Mouse (Mus musculus) left cerebral cortex, adult 9 months (tissue): ENCODE data around the gene E4f1.
A peak's percentile ranks its signal among the peaks of the same experiment; 100 is the strongest.

Experiments
- DNase-seq, 2 experiments: peaks; one replicate each; pipeline ENCODE4 v3.0.0; 2022; ENCODE audit warnings: low spot score in 2 of 2

The E4f1 gene

GRCm38 (mm10) chr17:24415011-24415410 lies 55.1 kb downstream of the E4f1 start:
- DNase-seq: no peak

- DNase-seq: peak; percentile 75 to 92
Measured at GRCm38 (mm10) chr17:24414230-24414976, 55.7 kb downstream of the E4f1 start, which contains the start of gene Rnps1. TSS of gene Rnps1 (plus strand) at chr17:24414565.

- peak in 1 of 2 experiments; percentile 19 for DNase-seq
Measured at GRCm38 (mm10) chr17:24413557-24414211, 56.4 kb downstream of the E4f1 start.

GRCm38 (mm10) chr17:24407116-24407803 lies 62.9 kb downstream of the E4f1 start:
- DNase-seq: no peak

GRCm38 (mm10) chr17:24402371-24402770 lies 67.7 kb downstream of the E4f1 start:
- DNase-seq: no peak

GRCm38 (mm10) chr17:24394456-24394855 lies 75.7 kb downstream of the E4f1 start:
- no peak for DNase-seq
